Mouse (Mus musculus) subcutaneous adipose tissue, adult 2 months (tissue): ENCODE results near the gene Fam205a1. TPM values are rescaled to one million over a fixed set of nuclear protein-coding genes. Genes with fewer than 3 reads are reported as not detected.

Experiments
- polyA plus RNA-seq: library from polyadenylated mRNA; depleted of rRNA; stranded (reverse); fragments of >200 nt; gene quantifications from 2 replicates; pipeline ENCODE4 v1.2.3, GENCODE M21; 2012; ENCODE audit warnings: low replicate concordance; rRNA removed

Gene Fam205a1
- polyA plus RNA-seq: not detected in 2 replicates

DNA sequence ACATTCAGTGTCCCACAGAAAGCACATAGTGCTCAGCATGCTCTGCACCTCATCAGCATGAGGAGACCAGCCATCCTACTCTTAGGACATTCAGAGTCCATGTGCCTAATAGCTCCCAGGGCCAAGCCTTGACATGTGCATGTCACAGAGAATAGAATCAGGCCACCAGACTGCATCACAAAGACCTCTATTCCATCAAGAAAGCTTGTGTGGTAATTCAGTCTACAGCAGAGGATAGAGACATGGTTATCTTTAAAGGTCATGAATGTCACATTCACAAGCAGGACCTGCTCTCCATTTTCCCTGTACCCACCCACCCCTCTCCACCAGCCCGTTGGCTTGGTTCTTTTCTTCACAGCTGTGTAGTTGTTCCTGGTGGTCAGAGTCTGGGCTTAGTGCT, at the start of gene Fam205a1:
Gene Fam205a1, minus strand, starts transcription at position 101 of the 400 bp plus-strand sequence.

DNA sequence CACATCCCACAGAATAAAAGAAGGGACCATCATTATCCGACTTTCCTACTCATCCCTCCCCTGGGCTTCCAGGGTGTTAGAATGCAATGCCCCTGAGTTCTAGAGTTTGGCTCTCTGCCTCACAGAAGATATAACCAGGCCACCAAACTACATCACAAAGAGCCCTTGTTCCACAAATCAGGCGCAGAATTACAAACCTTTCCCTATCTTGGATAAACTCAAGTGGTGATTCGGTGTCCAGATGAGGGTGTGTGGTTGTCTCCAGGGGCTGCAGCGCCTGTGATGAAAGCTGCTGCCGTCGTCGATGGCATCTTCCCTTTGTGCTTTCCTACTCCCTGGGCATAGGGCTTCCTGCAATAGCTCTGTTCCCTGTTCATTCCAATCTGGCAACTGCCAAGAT, 20.4 kb upstream of the Fam205a1 start, which contains the start of gene Fam205c:
Gene Fam205c, minus strand, starts transcription at position 101 of the 400 bp plus-strand sequence.

DNA sequence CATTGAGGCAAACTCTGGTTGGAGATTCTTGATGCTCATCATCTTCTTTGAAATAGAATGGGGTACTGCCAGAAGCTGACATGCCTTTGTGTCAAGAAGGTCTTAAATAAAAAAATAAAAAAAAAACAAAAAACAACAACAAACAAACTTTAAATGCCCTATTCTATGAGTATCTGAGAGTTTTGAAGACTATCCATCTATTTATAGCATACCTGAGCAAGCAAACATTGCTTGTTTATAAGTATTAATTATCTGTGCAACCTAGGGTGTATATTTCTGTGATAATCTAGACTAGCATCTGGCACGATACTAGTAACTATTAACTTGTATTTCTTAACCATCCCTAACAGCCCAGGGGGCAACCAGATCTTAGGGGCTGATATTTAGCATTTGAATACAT, 3.0 kb upstream of the Fam205a1 start, which contains the start of gene Gm12394:
Gene Gm12394, minus strand, starts transcription at position 101 of the 400 bp plus-strand sequence.

Other genes with a start within 250 kb of the Fam205a1 start
- gene Gm10591, start 241.7 kb downstream of the Fam205a1 start, polyA plus RNA-seq: 1.6 TPM in 1 of 2 replicates, not detected in the other
- 1.3 and 1.9 TPM in 2 replicates for gene Gm2564, start 224.2 kb downstream of the Fam205a1 start, polyA plus RNA-seq
- gene Ccl27b, start 198.6 kb downstream of the Fam205a1 start, polyA plus RNA-seq: not detected in 2 replicates
- 0.24 and 0.41 TPM in 2 replicates for gene Il11ra2, start 192.0 kb downstream of the Fam205a1 start, polyA plus RNA-seq
- not detected in 2 replicates for gene 4930578G10Rik, start 118.3 kb downstream of the Fam205a1 start, polyA plus RNA-seq
- 2.1 and 5.2 TPM in 2 replicates for gene Ccl19, start 97.3 kb downstream of the Fam205a1 start, polyA plus RNA-seq
- 20.1 and 187 TPM in 2 replicates for gene Ccl21a, start 79.9 kb downstream of the Fam205a1 start, polyA plus RNA-seq
- gene Gm12394, start 2.9 kb upstream of the Fam205a1 start, polyA plus RNA-seq: not detected in 2 replicates
- gene Fam205c, start 20.3 kb upstream of the Fam205a1 start, polyA plus RNA-seq: not detected in 2 replicates
- 0.39 and 1.5 TPM in 2 replicates for gene Phf24, start 62.8 kb upstream of the Fam205a1 start, polyA plus RNA-seq
- gene Dnajb5, start 95.9 kb upstream of the Fam205a1 start, polyA plus RNA-seq: 9.8 and 24.7 TPM in 2 replicates
- gene 1700022I11Rik, start 115.7 kb upstream of the Fam205a1 start, polyA plus RNA-seq: 0.11 TPM in 1 of 2 replicates, not detected in the other
- gene Vcp, start 146.6 kb upstream of the Fam205a1 start, polyA plus RNA-seq: 124 and 148 TPM in 2 replicates
- 12.9 and 16.2 TPM in 2 replicates for gene Fancg, start 156.6 kb upstream of the Fam205a1 start, polyA plus RNA-seq
- 13.7 and 24.9 TPM in 2 replicates for gene Pigo, start 171.9 kb upstream of the Fam205a1 start, polyA plus RNA-seq
- 95.5 and 108 TPM in 2 replicates for gene Stoml2, start 177.8 kb upstream of the Fam205a1 start, polyA plus RNA-seq
- gene Fam214b, start 192.3 kb upstream of the Fam205a1 start, polyA plus RNA-seq: 21.0 and 32.8 TPM in 2 replicates
- 11.3 and 13.1 TPM in 2 replicates for gene Unc13b, start 205.1 kb upstream of the Fam205a1 start, polyA plus RNA-seq